Mouse (Mus musculus): ENCODE results near the gene Gm10053. TPM values are rescaled to one million over a fixed set of nuclear protein-coding genes. Genes with fewer than 3 reads are reported as not detected.

The Gm10053 gene
- polyA plus RNA-seq, 1 experiment from 2014 or later, result 300 TPM

DNA sequence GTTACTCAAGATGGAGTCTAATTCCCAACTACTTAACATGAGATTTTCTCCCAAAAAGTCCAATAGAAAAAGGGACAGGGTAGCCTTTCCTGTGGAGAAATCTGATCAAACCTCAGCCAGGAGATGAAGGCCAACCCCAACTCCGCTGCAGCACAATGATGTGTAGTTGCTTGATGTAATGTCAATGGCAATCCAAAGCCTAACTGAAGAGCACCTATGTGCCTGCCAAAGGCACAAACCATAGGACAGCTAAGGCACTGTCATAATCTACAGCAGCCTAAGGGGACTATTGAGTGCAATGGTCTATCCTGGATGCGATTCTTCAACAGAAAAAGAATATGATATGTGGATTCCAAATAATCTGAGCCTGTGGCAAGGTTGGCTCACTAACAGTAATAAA, 27.3 kb downstream of the Gm10053 start:
- ATAC-seq (replicated peaks; ENCODE audit: low FRiP score, low TSS enrichment, low read depth) (no peak), DNase-seq (ENCODE audit: low spot score) (no peak)
- peaks cover 8% of the 10 kb centered on the region for H3K4me1 ChIP-seq (replicated peaks; ENCODE audit: control insufficient read depth, insufficient read depth, low read length)
- no peak overlapping the region for H3K4me3 ChIP-seq (ENCODE audit: low read depth, low read length)
- no peak overlapping the region for H3K27ac ChIP-seq (ENCODE audit: low read depth)
- no peaks in the 10 kb centered on the region for H3K9me3 ChIP-seq (ENCODE audit: control insufficient read depth, low read length)
- H3K36me3 ChIP-seq (ENCODE audit: control insufficient read depth, insufficient read depth, low read length), result no peaks in the 10 kb centered on the region
- WGBS, result 48% methylated on average over 2 of the region's 2 CpGs
- no peak overlapping the region for H3K4me2 ChIP-seq (ENCODE audit: low read length)
- H3K9ac ChIP-seq (ENCODE audit: low read length), result no peak overlapping the region
- peaks cover 71% of the 10 kb centered on the region for H3K27me3 ChIP-seq (replicated peaks; ENCODE audit: control insufficient read depth, insufficient read depth, low read length)

DNA sequence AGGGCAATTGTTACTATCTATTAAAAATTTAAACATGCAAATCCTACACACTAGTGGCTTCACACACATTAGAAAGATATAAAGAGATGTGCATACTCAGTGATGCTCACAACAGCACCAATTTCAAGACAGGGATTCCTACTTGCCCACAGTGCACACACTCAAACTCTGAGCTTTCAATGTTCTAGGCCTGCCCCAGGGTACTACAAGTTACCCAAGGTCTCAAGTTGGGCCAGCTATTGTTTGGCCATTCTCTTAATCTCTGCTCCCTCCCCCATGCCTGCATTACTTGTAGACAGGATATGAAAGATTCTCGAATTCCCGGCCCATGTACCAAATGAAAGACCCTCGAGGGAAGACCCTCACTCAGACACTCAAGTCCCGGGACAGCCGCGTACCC, 32.2 kb downstream of the Gm10053 start:
- no peak for ATAC-seq (replicated peaks; ENCODE audit: low FRiP score, low TSS enrichment, low read depth)
- peaks cover 23% of the 10 kb centered on the region for H3K27me3 ChIP-seq (replicated peaks; ENCODE audit: control insufficient read depth, insufficient read depth, low read length)
- 92% methylated on average over 4 of the region's 6 CpGs for WGBS

DNA sequence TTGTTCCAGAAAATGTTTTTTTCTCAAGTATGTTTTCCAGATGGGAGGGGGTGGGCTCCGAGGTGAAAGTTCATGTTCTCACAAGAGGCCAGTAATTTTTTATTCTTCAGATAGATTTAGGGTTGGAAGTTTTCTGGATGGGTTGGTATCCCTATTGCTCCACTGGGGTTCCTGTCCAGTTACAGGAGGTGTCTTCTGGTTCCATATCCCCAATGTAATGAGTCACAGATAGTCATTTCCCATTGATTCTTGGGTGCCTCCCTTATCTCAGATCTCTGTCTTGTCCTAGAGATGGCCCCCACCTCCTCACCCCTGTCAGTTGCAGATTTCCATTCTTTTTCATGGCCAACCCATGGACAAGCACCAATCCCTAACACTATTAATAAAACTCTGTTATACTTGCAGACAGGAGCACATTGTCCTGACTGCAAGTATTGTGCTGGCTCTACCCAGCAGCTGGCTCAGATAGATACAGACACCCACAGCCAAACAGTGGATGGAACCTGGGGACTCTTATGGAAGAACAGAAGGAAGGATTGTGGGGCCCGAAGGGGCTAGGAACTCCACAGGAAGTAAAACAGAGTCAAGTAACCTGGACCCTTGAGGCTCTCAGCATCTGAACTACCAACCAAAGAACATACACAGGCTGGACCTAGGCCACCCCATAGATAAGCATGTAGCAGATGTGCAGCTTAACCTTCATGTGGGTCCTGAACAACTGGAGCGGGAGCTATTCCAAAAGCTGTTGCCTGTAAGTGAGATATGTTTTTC, 33.1 kb downstream of the Gm10053 start:
- Histone ChIP-seq H3K4me3 (ENCODE audit: low read depth, low read length) (no peak overlapping the region), H3K9me3 (ENCODE audit: control insufficient read depth, low read length) (no peaks in the 10 kb centered on the region), H3K27me3 (replicated peaks; ENCODE audit: control insufficient read depth, insufficient read depth, low read length) (peaks cover 14% of the 10 kb centered on the region), H3K27ac (ENCODE audit: low read depth) (no peak overlapping the region), H3K9ac (ENCODE audit: low read length) (no peak overlapping the region), H3K4me2 (ENCODE audit: low read length) (no peak overlapping the region), H3K36me3 (ENCODE audit: control insufficient read depth, insufficient read depth, low read length) (no peaks in the 10 kb centered on the region), H3K4me1 (replicated peaks; ENCODE audit: control insufficient read depth, insufficient read depth, low read length) (no peaks in the 10 kb centered on the region)
- no peak for DNase-seq (ENCODE audit: low spot score)
- ATAC-seq (replicated peaks; ENCODE audit: low FRiP score, low TSS enrichment, low read depth), result no peak
- 92% methylated on average over 3 of the region's 3 CpGs for WGBS

More for the DNA sequence above, 32.2 kb downstream of the Gm10053 start:
- no peaks in the 10 kb centered on the region for H3K4me1 ChIP-seq (replicated peaks; ENCODE audit: control insufficient read depth, insufficient read depth, low read length)
- H3K27ac ChIP-seq (ENCODE audit: low read depth), result no peak overlapping the region
- H3K9ac ChIP-seq (ENCODE audit: low read length), result no peak overlapping the region
- H3K4me3 ChIP-seq (ENCODE audit: low read depth, low read length), result no peak overlapping the region
- H3K9me3 ChIP-seq (ENCODE audit: control insufficient read depth, low read length), result no peaks in the 10 kb centered on the region
- no peak for DNase-seq (ENCODE audit: low spot score)
- H3K4me2 ChIP-seq (ENCODE audit: low read length), result no peak overlapping the region
- no peaks in the 10 kb centered on the region for H3K36me3 ChIP-seq (ENCODE audit: control insufficient read depth, insufficient read depth, low read length)

DNA sequence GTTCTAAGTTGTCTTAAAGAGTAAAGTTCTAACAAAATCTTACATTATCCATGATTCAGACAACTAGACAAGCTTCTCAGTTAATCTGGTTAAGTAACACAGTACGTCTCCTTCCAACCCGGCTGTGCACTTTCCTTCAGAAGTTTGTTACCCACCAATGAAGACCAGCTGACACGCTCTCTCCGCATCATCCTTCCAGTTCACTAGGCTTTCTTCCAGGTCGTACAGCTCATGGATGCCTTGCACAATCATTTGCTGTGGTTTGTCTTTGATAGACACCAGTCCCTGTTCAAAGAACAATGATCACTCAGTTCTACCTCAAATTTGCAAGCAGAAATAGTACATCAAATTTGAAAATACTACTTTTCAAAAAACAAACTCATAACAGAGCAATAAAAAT, 45.4 kb downstream of the Gm10053 start:
- Histone ChIP-seq H3K4me3 (ENCODE audit: low read depth, low read length) (no peak overlapping the region), H3K4me1 (replicated peaks; ENCODE audit: control insufficient read depth, insufficient read depth, low read length) (no peaks in the 10 kb centered on the region), H3K9ac (ENCODE audit: low read length) (no peak overlapping the region), H3K27ac (ENCODE audit: low read depth) (no peak overlapping the region), H3K36me3 (ENCODE audit: control insufficient read depth, insufficient read depth, low read length) (peaks cover 24% of the 10 kb centered on the region), H3K4me2 (ENCODE audit: low read length) (no peak overlapping the region), H3K9me3 (ENCODE audit: control insufficient read depth, low read length) (no peaks in the 10 kb centered on the region), H3K27me3 (replicated peaks; ENCODE audit: control insufficient read depth, insufficient read depth, low read length) (no peaks in the 10 kb centered on the region)
- WGBS, result 88% methylated on average over 5 of the region's 5 CpGs
- ATAC-seq (replicated peaks; ENCODE audit: low FRiP score, low TSS enrichment, low read depth) (no peak), DNase-seq (ENCODE audit: low spot score) (no peak)

Other genes with a start within 250 kb of the Gm10053 start
- 8.7 and 8.9 TPM in 2 replicates for gene Tmem252, start 201.7 kb upstream of the Gm10053 start, polyA plus RNA-seq (2014; fragmentation: Nextera tagmentation; extraction: Ambion mirVana)
- gene Pgm5, start 13.8 kb upstream of the Gm10053 start, polyA plus RNA-seq (2014; fragmentation: Nextera tagmentation; extraction: Ambion mirVana), result 8.8 and 10.0 TPM in 2 replicates
- gene Foxd4, start 25.5 kb downstream of the Gm10053 start, polyA plus RNA-seq (2014; fragmentation: Nextera tagmentation; extraction: Ambion mirVana), result not detected in 2 replicates
- gene Cbwd1, start 85.9 kb downstream of the Gm10053 start, polyA plus RNA-seq (2014; fragmentation: Nextera tagmentation; extraction: Ambion mirVana), result 15.4 and 18.8 TPM in 2 replicates
- 3.3 and 4.5 TPM in 2 replicates for gene Dock8, start 123.8 kb downstream of the Gm10053 start, polyA plus RNA-seq (2014; fragmentation: Nextera tagmentation; extraction: Ambion mirVana)

Data from intestine, embryonic 14.5 days (tissue).